Mouse (Mus musculus): ENCODE data around the gene Kif13a. TPM values are rescaled to one million over a fixed set of nuclear protein-coding genes. Genes with fewer than 3 reads are reported as not detected.

Gene Kif13a
- polyA plus RNA-seq, 1 experiment from 2014 or later: 11.4 TPM

- 37% methylated on average over 11 of the region's 11 CpGs for WGBS
- ATAC-seq (replicated peaks): no peak
- H3K27ac ChIP-seq (replicated peaks): no peak overlapping the region
These were observed 31.3 kb downstream of the Kif13a start for GRCm38 (mm10) chr13:46898411-46898810.

DNA sequence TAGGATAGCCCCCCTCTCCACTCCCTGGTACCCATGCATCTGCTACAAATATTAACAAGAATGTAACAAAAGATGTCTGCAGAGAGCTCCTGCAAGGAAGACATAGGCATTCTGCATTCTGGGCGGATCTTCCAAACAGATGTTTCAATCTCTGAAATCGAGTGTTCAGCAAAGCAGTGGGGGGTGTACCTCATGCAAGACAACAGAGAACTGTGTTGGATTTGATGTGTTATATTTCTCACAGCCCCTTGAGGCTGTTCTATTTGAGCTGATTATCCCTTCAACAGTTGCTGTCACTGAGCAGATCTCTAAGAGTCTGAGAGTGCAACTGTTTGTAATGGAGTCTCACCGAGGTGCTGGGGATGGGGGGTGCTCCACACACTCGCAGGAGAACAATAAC, 37.3 kb downstream of the Kif13a start:
- Histone ChIP-seq H3K9ac (replicated peaks) (no peak overlapping the region), H3K36me3 (no peaks in the 10 kb centered on the region), H3K4me3 (no peak overlapping the region), H3K9me3 (no peaks in the 10 kb centered on the region), H3K27ac (replicated peaks) (no peak overlapping the region), H3K4me1 (peaks cover 14% of the 10 kb centered on the region), H3K4me2 (replicated peaks) (no peak overlapping the region), H3K27me3 (no peaks in the 10 kb centered on the region)
- WGBS: 39% methylated on average over 4 of the region's 4 CpGs
- ATAC-seq (replicated peaks): peak; percentile 41; the same call in 1 of the 2 replicates

More at GRCm38 (mm10) chr13:46898411-46898810, 31.3 kb downstream of the Kif13a start:
- H3K4me3 ChIP-seq: no peak overlapping the region
- no peak overlapping the region for H3K9ac ChIP-seq (replicated peaks)
- H3K4me1 ChIP-seq: peaks cover 8% of the 10 kb centered on the region; the same call in 1 of the 2 replicates
- no peaks in the 10 kb centered on the region for H3K27me3 ChIP-seq
- H3K36me3 ChIP-seq: no peaks in the 10 kb centered on the region
- no peaks in the 10 kb centered on the region for H3K9me3 ChIP-seq
- H3K4me2 ChIP-seq (replicated peaks): no peak overlapping the region

GRCm38 (mm10) chr13:46888150-46888683, 41.5 kb downstream of the Kif13a start:
- no peak overlapping the region for H3K4me2 ChIP-seq (replicated peaks)
- H3K27ac ChIP-seq (replicated peaks): no peak overlapping the region
- no peak; the same call in 1 of the 2 replicates for ATAC-seq (replicated peaks)
- 46% methylated on average over 12 of the region's 12 CpGs for WGBS
- H3K4me3 ChIP-seq: no peak overlapping the region
- no peaks in the 10 kb centered on the region for H3K27me3 ChIP-seq
- peaks cover 14% of the 10 kb centered on the region for H3K4me1 ChIP-seq
- H3K36me3 ChIP-seq: no peaks in the 10 kb centered on the region
- H3K9ac ChIP-seq (replicated peaks): no peak overlapping the region
- H3K9me3 ChIP-seq: no peaks in the 10 kb centered on the region

DNA sequence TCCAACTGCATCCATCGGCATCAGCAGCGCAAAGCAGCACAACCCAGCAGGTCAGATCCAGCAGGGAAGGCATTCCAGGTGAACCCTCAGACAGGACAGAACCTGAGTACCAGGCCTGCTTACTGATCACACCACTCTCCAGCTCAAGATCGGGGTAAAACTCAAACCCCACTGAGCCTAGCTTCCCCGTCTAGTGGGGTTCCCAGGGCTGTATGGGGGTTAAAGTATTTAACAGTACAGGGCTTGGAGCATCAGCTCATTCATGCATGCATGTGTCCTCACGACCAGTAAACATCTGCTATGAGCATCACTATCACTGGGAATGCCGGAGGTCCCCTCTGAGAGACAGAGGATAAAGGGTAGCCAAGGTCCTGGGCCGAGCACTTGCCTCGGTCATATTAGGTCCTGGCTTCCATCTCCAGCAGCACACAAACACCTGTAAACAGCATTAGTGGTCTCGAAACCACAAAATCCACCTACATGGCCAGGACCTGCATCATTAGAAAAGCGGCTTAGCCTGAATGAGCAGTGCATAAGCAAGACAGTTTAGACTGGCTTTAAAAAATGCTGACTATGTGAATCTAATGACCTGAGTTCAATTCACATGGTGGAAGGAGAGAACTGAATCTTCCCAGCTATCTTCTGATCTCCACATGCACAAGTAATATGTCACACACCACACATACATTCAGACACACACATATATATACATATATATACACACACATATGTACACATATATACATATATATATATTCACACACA, 43.0 kb downstream of the Kif13a start:
- Histone ChIP-seq H3K4me2 (replicated peaks) (no peak overlapping the region), H3K4me1 (peaks cover 14% of the 10 kb centered on the region; the same call in 1 of the 2 replicates), H3K36me3 (no peaks in the 10 kb centered on the region), H3K9me3 (no peaks in the 10 kb centered on the region), H3K27ac (replicated peaks) (no peak overlapping the region), H3K27me3 (no peaks in the 10 kb centered on the region), H3K9ac (replicated peaks) (no peak overlapping the region), H3K4me3 (no peak overlapping the region)
- ATAC-seq (replicated peaks): no peak
- 95% methylated on average over 10 of the region's 10 CpGs for WGBS

DNA sequence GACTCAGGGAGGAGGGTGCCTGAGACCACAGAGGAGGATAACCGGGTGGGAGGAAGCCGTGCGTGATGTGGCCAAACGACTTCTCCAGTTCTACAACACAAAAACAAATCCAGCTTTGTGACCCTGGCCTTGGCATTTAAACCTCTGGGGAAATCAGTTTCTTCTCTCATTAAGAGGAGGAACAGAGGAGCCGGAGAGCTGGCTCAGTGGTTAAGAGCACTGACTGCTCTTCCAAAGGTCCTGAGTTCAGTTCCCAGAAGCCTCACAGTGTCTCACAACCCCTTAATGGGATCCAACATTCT, 44.0 kb downstream of the Kif13a start:
- 84% methylated on average over 5 of the region's 5 CpGs for WGBS
- H3K27me3 ChIP-seq: no peaks in the 10 kb centered on the region
- no peak overlapping the region for H3K27ac ChIP-seq (replicated peaks)
- H3K4me1 ChIP-seq: peaks cover 14% of the 10 kb centered on the region; the same call in 1 of the 2 replicates
- H3K9ac ChIP-seq (replicated peaks): no peak overlapping the region
- no peaks in the 10 kb centered on the region for H3K9me3 ChIP-seq
- no peak overlapping the region for H3K4me2 ChIP-seq (replicated peaks)
- H3K36me3 ChIP-seq: no peaks in the 10 kb centered on the region
- no peak overlapping the region for H3K4me3 ChIP-seq
- ATAC-seq (replicated peaks): no peak

DNA sequence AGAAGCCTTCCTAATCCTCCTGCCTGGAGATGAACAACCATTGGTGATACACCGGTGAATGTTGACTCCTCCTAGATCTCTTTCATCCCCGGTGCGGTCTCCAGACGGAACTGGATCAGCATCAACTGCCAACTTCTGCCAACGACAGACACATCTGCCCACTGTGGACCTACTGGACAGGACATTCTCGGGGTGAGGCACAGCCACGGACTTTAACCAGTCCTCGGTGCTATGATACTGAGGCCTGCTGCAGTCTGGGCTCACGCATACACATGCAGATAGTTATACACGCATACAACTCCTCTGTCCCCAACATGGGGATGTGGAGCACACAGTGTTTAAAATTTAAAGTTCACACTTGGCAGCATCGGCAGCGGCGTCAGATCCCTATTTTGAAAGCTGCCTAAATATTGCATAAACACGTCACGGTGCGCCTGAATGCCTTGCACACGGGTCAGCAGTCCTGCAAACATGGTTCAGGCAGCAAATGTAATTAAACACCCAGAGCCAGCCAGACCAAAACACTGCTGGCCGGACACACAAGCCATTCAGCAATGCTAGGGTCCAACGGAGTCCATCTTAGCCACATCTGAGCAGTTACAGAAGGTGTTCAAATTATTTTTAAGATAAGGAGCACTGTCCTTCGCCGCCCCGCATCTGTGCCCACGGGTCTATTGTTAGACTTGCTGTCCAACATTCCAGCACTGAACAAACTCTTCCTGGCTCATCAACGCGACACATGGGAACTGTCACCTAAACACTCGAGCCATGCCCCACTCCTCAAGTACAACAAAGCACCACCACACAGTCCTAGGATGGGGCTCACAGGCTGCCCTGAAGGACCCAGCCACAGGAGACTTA, 44.5 kb downstream of the Kif13a start:
- Histone ChIP-seq H3K4me2 (replicated peaks) (no peak overlapping the region), H3K4me1 (peaks cover 14% of the 10 kb centered on the region; the same call in 1 of the 2 replicates), H3K9ac (replicated peaks) (no peak overlapping the region), H3K27ac (replicated peaks) (no peak overlapping the region), H3K27me3 (no peaks in the 10 kb centered on the region), H3K4me3 (no peak overlapping the region), H3K36me3 (no peaks in the 10 kb centered on the region), H3K9me3 (no peaks in the 10 kb centered on the region)
- no peak for ATAC-seq (replicated peaks)
- WGBS: 80% methylated on average over 26 of the region's 26 CpGs

- Histone ChIP-seq H3K36me3 (no peaks in the 10 kb centered on the region), H3K9me3 (no peaks in the 10 kb centered on the region), H3K4me1 (peaks cover 12% of the 10 kb centered on the region; the same call in 1 of the 2 replicates), H3K4me3 (no peak overlapping the region), H3K27me3 (no peaks in the 10 kb centered on the region), H3K27ac (replicated peaks) (no peak overlapping the region), H3K4me2 (replicated peaks) (no peak overlapping the region), H3K9ac (replicated peaks) (no peak overlapping the region)
- ATAC-seq (replicated peaks): no peak
- WGBS: 90% methylated on average over 3 of the region's 3 CpGs
These were observed 45.7 kb downstream of the Kif13a start for GRCm38 (mm10) chr13:46883976-46884375.

GRCm38 (mm10) chr13:46883381-46883780, 46.3 kb downstream of the Kif13a start:
- Histone ChIP-seq H3K4me1 (peaks cover 6% of the 10 kb centered on the region; the same call in 1 of the 2 replicates), H3K4me3 (no peak overlapping the region), H3K9ac (replicated peaks) (no peak overlapping the region), H3K9me3 (no peaks in the 10 kb centered on the region), H3K36me3 (no peaks in the 10 kb centered on the region), H3K27ac (replicated peaks) (no peak overlapping the region), H3K4me2 (replicated peaks) (no peak overlapping the region), H3K27me3 (no peaks in the 10 kb centered on the region)
- ATAC-seq (replicated peaks): no peak
- WGBS: 85% methylated on average over 10 of the region's 10 CpGs

DNA sequence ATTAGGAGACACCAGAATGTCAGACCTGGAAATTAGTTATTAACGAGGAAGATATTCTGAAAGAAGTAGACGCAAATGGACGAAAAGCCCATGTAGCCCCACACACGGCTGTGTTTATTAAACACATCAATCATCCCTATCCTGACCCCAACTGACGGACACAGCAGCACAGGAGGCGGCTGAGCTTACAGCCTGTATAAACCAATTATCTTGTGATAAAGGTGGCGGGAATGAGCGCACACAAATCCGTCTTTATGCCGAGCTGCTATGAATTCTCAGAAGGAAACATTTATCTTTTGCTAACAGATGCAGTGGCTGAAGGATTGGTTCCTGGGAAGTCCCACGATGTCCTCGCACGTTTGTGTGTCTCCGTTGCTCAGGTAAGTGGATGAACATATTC, 48.9 kb downstream of the Kif13a start:
- H3K4me1 ChIP-seq: no peaks in the 10 kb centered on the region
- WGBS: 41% methylated on average over 14 of the region's 14 CpGs
- no peaks in the 10 kb centered on the region for H3K9me3 ChIP-seq
- no peaks in the 10 kb centered on the region for H3K36me3 ChIP-seq
- no peak overlapping the region for H3K4me3 ChIP-seq
- no peaks in the 10 kb centered on the region for H3K27me3 ChIP-seq
- no peak overlapping the region for H3K9ac ChIP-seq (replicated peaks)
- H3K4me2 ChIP-seq (replicated peaks): no peak overlapping the region
- ATAC-seq (replicated peaks): no peak
- no peak overlapping the region for H3K27ac ChIP-seq (replicated peaks)

GRCm38 (mm10) chr13:46880243-46880642, 49.4 kb downstream of the Kif13a start:
- Histone ChIP-seq H3K4me2 (replicated peaks) (no peak overlapping the region), H3K9me3 (no peaks in the 10 kb centered on the region), H3K27ac (replicated peaks) (no peak overlapping the region), H3K9ac (replicated peaks) (no peak overlapping the region), H3K27me3 (no peaks in the 10 kb centered on the region), H3K4me1 (no peaks in the 10 kb centered on the region), H3K36me3 (no peaks in the 10 kb centered on the region), H3K4me3 (no peak overlapping the region)
- no peak for ATAC-seq (replicated peaks)
- WGBS: 90% methylated on average over 6 of the region's 6 CpGs

- H3K4me1 ChIP-seq: peaks cover 10% of the 10 kb centered on the region
- H3K4me2 ChIP-seq (replicated peaks): no peak overlapping the region
- WGBS: 87% methylated on average over 4 of the region's 4 CpGs
- no peak for ATAC-seq (replicated peaks)
- no peaks in the 10 kb centered on the region for H3K27me3 ChIP-seq
- no peak overlapping the region for H3K4me3 ChIP-seq
- H3K9me3 ChIP-seq: no peaks in the 10 kb centered on the region
- H3K27ac ChIP-seq (replicated peaks): no peak overlapping the region
- H3K9ac ChIP-seq (replicated peaks): no peak overlapping the region
- H3K36me3 ChIP-seq: no peaks in the 10 kb centered on the region
These were observed 52.6 kb downstream of the Kif13a start for GRCm38 (mm10) chr13:46877049-46877448.

- no peak overlapping the region for H3K27ac ChIP-seq (replicated peaks)
- no peaks in the 10 kb centered on the region for H3K27me3 ChIP-seq
- ATAC-seq (replicated peaks): no peak
- H3K36me3 ChIP-seq: no peaks in the 10 kb centered on the region
- H3K4me2 ChIP-seq (replicated peaks): no peak overlapping the region
- WGBS: 79% methylated on average over 6 of the region's 6 CpGs
- no peak overlapping the region for H3K9ac ChIP-seq (replicated peaks)
- no peak overlapping the region for H3K4me3 ChIP-seq
- peaks cover 12% of the 10 kb centered on the region for H3K4me1 ChIP-seq
- H3K9me3 ChIP-seq: no peaks in the 10 kb centered on the region
These were observed 54.3 kb downstream of the Kif13a start for GRCm38 (mm10) chr13:46875377-46875776.

Data from forebrain, embryonic 15.5 days (tissue).